Mouse (Mus musculus) cerebellum, postnatal 4 days (tissue): ENCODE measurements around the gene Mrpl47.
A peak's percentile ranks its signal among the peaks of the same experiment; 100 is the strongest.
"Not testable (repeated sequence)": the region's sequence is repeated elsewhere in the genome, so short reads cannot be mapped to it uniquely, and the experiment has no call there.

Experiments
- DNase-seq, 2 experiments: peaks; one replicate each; pipeline ENCODE4 v3.0.0; 2022; ENCODE audit warnings: low spot score in 2 of 2, mixed read lengths in 1 of 2

Mrpl47 gene

GRCm38 (mm10) chr3:32737172-32737655, at the start of gene Mrpl47:
Mrpl47 (minus strand) TSS chr3:32737605.
- no peak for DNase-seq

- no peak for DNase-seq
Measured at GRCm38 (mm10) chr3:32770781-32771180, 33.4 kb upstream of the Mrpl47 start.

DNA sequence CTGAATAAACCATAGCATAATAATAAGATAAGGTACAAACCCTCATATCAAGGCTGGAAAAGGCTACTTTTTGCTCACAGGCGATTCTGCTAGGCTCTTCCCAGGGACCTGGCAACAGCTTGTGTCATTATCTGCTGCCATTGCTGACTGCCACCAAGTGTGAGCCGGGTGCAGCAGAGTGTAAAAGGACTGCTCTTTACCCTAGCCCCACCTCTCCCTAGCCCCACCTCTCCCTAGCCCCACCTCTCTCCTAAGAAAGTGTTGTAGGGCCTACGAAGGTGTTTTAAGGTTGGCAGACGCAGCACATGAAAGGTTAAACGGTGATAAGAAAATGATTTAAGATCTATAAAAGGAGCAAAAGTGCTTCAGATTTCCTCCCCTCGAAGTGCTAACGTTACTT, 26.5 kb upstream of the Mrpl47 start:
- no peak for DNase-seq

DNA sequence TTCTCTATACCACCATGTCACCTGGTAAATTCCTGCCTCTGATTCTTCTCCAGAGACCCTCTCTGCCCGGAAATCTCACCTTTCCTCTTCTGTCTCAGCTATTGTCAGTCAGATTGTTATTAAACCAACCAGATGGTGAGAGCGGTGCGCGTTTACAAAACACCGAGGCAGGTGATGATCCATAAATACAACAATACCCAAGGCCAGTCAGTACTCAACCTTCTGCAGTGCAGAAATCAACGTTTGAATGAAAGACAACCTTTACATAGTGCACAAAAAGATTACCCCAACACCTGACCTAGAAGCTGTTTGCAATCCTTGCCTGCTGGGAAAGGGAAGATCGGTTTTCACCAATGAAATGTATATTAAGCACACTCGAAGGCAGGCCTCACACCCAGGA, 25.6 kb upstream of the Mrpl47 start:
- DNase-seq, result no peak

DNA sequence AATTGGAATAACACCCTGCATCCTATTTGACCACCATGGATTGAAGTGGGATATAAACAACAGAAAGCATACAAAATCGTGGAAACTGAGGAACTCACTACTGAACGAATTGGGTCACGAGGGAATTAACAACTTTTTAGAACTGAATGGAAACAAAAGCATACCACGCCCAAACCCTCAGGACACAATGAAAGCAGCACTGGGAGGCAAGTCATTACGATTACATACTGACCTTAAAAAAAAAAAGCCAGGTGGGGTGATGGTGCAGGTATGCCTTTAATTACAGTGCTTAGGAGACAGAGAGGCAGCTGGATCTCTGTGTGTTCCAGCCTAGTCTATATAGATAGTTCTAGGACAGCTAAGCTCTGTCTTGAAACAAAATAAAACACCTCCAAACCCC, 21.8 kb upstream of the Mrpl47 start:
- DNase-seq, result no peak

DNA sequence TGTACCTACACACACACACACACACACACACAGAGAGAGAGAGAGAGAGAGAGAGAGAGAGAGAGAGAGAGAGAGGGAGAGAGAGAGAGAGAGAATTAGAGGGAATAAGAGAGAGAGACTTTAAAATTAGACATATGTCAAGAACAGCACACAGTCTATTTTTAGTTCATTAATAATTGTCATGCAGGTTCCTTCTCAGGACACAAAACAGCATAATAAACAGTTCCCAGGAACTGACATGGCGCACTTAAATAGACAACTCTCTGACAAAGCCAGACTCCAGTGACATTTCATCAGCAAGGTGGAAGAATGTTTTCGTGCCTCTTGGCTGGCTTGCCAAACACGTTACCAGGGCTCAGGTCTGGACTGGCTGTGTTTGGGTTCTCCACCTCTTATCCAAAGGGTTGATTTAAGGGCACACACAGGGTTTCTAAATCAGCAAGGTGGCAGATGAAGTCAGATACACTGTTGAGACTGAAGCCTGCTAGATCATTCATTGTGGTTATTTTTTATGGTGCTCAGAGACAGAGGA, 17.0 kb upstream of the Mrpl47 start:
- DNase-seq, result no peak

- no peak for DNase-seq
Measured at GRCm38 (mm10) chr3:32749820-32750579, 12.6 kb upstream of the Mrpl47 start.

GRCm38 (mm10) chr3:32748384-32748783, 11.0 kb upstream of the Mrpl47 start:
- no peak for DNase-seq

DNA sequence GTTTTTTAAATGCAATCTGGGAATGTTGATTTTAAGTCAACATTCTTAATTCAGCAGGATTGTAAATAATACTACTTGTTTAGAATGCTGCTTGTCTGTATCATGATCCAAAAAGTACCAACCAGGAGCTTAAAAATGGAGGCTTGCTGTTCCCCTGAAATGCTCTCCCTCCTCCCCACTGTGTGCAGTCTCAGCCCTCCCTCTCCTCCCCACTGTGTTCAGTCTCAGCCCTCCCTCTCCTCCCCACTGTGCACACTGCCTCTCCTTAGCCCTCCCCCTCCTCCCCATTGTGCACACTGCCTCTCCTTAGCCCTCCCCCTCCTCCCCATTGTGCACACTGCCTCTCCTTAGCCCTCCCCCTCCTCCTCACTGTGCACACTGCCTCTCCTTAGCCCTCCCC, 8.0 kb upstream of the Mrpl47 start:
- DNase-seq, result not testable (repeated sequence)

- DNase-seq, result no peak
Measured at GRCm38 (mm10) chr3:32745001-32745400, 7.6 kb upstream of the Mrpl47 start.

DNA sequence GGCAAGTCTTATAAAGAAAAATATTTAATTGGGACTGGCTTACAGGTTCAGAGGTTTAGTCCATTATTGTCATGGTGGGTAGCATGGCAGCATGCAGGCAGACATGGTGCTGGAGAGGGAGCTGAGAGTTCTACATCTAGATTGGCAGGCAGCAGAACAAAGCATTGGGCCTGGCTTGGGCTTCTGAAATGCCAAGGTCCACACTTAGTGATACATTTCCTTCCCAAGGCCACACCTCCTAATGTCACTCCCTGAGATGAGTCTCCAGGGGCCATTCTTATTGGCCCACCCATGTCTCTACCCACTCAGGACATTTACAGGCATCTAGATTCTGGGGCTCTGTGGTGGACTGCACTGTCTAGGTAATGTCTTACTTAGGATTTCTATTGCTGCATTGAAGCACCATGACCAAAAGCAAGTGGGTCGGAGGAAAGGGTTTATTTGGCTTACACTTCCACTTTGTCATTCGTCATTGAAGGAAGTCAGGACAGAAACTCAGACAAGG, 4.9 kb upstream of the Mrpl47 start:
- no peak for DNase-seq

- DNase-seq, result no peak
Measured at GRCm38 (mm10) chr3:32738549-32738948, 1.1 kb upstream of the Mrpl47 start.

GRCm38 (mm10) chr3:32736244-32737171, 897 bp downstream of the Mrpl47 start, which contains the start of gene Ndufb5:
Ndufb5 (plus strand) TSS chr3:32736990.
- peak; percentile 85 to 96 for DNase-seq

DNA sequence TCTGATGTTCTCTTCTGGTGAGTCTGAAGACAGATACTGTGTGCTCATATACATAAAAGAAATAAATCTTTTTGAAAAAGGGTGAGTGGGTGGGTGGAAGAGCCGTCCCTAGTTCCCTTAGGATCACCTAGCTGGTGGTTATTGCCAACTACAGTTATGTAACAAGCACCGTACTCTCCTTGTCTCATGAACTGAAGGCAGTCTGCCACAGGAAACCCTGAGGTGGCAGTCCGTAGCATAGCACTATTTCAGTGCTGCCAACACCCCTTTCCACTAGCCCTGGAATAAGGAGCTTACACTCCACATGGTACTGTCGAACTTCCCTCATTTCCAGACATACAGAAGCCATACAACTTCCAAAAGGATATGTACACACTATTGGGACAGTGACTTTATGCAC, 9.5 kb downstream of the Mrpl47 start:
- DNase-seq, result no peak

DNA sequence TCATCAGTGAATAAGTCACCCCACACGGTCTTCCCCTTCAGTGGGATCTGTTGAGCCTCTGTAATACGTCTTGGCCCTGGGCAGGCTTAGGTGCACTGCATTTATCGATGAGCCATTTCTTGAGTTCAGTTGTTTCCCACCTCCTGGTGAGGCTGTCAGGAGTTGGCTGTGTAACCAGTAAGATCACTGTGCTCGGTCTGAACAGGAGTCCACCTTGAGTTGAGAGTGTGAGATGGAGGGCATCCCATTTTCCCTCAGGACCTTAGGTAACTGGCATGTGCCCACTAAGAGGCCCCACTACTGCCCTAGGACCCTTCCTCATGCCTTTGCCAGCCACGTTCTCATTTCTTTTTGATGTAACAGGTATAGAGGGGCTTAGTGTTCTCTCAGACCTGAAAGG, 11.5 kb downstream of the Mrpl47 start:
- no peak for DNase-seq

DNA sequence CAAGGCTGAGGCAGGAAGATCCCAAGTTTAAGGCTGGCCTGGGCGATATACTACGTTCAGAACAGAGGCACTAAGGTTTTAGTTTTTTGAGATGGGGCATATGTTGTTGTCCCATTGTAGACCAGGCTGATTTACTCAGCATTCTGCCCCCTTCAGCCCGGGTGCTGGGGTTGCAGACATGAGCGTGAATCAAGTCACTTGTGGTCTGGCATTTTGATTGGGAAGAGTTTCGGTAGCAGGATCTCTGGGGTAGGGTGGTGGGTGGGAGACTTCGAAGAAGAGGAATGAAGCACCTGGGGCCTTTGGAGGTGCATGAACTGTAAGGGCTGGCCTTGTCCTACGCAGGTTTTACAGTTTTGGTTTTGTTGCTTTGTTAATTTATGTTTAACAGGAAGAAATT, 13.2 kb downstream of the Mrpl47 start:
- DNase-seq, result no peak

DNA sequence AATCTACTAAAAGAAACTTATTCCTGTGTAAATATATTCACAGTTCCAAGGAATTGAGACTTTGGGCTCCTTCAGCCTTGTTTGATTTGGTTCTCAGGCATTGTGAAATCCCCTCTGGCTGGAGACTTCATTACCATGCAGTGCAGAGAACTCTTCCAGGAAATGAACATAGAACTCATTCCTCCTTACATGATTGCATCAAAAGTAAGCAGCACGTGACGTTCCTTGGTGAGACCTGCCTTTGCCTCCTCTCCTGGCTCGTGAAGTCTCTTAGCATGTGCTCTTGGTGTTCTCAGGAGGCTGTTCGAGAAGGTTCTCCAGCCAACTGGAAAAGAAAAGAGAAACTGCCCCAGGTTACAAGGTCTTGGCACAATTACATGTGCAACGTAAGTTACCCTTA, 19.1 kb downstream of the Mrpl47 start:
- no peak for DNase-seq

GRCm38 (mm10) chr3:32717403-32717802, 20.0 kb downstream of the Mrpl47 start:
- DNase-seq, result not testable (repeated sequence)

DNA sequence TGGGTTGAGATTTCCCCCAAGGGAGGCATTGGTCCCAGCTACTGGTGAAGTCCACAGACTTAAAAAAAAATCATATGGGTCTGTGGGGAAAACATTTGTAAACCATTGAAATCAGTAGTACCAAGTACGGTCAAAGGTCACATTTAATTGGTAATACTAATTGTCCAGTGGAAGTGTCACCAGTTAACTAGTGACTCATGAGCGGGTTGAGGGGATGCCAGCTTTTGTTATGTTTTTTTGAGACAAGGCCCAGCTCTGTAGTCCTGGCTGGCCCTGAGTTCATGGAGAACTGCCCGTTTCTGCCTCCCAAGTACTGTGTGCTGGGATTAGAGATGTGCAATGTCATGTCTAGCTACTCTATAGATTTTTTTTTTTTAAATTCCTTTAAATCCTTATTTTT, 23.7 kb downstream of the Mrpl47 start:
- DNase-seq, result no peak

- DNase-seq, result no peak
Measured at GRCm38 (mm10) chr3:32709388-32709787, 28.0 kb downstream of the Mrpl47 start.

GRCm38 (mm10) chr3:32708368-32709231, 28.8 kb downstream of the Mrpl47 start:
- peak; percentile 94 to 99 for DNase-seq
